Mouse (Mus musculus) urinary bladder, postnatal 10 days (tissue): ENCODE results near the gene Ncbp3.
"Not testable (repeated sequence)": the region's sequence is repeated elsewhere in the genome, so short reads cannot be mapped to it uniquely, and the experiment has no call there.

Source experiments
- DNase-seq: peaks from one replicate; pipeline ENCODE4 v3.0.0; 2022; ENCODE audit warnings: low spot score

Ncbp3 gene

DNA sequence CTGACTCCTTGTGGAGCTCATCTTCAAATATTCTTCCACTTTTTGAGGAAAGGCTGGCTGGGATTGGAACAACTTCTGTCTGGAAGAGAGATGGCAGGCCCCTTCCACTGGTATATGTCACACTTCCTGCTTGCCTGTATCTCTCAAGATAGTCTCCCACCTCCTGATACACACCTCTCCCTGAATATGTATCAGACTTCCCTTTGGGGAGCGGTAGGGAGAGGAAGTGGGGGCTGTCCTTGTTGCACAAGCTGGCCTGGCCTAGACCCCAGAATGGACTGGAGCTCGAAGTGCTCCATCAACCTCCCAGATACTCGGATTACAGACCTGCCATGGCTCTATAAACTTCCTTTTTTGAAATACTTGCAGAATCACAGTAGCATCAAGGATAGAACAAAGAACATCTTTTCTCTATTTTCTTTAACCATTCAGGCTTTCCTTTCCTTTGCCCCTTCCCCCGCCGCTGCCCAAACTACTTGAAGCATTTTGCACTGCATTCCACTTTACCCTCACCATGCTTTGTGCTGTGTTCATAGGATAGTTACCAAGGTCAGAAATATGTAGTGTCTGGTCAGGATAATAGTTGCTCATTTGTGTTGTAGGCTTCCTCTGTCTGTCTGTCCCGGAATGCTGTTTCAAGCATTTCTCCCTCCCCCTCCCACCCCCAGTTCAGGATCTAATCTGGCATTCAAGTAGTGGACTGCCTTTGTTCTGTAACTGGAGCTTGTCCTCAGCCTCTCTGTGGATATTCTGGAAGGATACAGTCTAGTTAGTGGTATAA lies 40.3 kb downstream of the Ncbp3 start:
- no peak for DNase-seq

DNA sequence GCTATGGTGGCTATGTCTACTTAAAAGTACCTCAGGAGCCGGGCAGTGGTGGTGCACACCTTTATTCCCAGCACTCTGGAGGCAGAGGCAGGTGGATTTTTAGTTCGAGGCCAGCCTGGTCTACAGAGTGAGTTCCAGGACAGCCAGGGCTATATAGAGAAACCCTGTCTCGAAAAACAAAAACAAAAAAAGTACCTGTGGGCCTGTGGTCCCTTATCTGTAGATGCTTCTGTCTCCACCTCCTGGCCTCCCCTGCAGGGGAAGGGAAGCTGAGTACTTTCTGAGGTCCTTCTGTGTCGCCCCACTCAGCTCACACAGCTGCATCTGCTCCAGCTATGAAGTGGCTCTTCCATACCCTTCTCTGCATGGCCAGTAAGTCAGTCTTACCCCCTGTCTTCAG lies 42.7 kb downstream of the Ncbp3 start, which contains the start of gene Itgae:
Itgae (plus strand) TSS at position 301 of the 400 bp plus-strand sequence.
- no peak for DNase-seq

DNA sequence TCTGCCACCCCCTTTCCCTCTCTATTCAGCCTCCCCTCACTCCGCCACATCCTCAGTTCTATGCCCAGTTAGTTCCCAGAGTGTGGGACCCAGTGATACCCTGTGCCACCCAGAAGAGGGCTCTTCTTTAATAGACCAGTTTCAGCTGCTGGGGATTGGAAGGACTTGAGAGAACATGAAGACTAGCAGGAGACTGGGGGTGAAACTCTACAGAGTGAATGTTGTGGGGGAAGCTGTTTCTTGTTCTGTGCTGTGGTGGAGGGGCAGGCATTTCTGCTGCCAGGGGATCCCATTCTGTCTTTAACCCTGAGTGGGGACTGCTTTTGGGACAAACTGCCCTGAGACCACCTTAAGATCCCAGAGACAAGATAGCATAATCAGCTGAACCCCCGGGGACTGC lies 43.2 kb downstream of the Ncbp3 start:
- DNase-seq: no peak

- DNase-seq: no peak
These were observed 44.5 kb downstream of the Ncbp3 start for GRCm38 (mm10) chr11:73092057-73092456.

DNA sequence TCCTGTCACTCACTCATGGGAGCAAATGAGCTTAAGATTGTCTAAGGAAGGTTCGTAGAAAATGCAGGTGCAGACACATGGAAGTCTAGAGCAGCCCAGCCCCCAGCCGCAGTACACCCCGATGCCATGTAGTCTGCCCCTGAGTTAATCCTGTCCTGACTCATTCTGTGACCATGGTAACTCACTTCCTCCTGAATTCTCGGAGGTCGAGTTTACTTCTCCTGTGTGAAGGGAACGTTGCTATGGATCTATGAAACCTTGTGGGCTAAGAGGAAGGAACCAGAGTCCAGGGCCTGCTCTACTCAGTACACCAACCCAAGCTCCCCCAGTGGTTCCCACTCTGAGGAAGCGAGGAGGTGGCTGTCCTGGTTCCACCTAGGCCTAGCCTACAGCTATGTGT lies 45.3 kb downstream of the Ncbp3 start:
- no peak for DNase-seq

DNA sequence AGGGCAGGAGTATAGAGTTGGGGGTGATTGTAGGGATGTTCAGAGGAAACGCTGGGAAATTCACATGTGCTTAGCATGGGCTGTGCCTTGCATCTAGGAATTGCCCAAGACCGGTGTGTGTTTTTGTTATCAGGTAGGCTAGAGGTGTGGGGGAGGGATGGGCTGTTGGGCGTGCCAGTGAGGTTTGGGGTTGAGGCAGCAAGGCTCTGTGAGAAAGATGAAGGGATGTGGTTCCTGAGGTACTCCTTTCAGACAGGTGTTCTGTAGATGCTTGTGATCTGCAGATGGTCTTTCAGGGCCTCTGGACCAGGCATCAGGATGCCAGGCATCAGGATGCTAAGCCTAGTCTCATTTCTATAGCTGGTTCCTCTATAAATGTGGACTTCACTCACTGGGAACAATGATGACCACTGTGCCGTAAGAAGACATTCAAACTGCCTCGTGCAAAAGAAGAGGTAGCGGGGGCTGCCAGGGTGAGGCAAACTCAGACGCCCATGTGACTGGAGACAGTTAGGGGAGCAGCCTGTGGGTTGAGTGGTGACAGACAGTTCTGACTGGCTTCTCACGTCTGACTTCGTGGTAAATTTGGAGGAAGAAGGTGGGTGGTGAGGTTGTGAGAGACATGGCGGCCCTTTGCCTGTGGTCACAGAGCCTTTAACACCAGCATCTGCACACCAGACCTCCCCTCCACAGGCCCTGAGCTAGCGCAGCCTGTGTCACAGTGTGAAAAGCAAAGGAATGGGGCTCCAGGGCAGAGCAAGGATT lies 46.8 kb downstream of the Ncbp3 start:
- DNase-seq: no peak

- no peak for DNase-seq
These were observed 51.3 kb downstream of the Ncbp3 start for GRCm38 (mm10) chr11:73098860-73099259.

DNA sequence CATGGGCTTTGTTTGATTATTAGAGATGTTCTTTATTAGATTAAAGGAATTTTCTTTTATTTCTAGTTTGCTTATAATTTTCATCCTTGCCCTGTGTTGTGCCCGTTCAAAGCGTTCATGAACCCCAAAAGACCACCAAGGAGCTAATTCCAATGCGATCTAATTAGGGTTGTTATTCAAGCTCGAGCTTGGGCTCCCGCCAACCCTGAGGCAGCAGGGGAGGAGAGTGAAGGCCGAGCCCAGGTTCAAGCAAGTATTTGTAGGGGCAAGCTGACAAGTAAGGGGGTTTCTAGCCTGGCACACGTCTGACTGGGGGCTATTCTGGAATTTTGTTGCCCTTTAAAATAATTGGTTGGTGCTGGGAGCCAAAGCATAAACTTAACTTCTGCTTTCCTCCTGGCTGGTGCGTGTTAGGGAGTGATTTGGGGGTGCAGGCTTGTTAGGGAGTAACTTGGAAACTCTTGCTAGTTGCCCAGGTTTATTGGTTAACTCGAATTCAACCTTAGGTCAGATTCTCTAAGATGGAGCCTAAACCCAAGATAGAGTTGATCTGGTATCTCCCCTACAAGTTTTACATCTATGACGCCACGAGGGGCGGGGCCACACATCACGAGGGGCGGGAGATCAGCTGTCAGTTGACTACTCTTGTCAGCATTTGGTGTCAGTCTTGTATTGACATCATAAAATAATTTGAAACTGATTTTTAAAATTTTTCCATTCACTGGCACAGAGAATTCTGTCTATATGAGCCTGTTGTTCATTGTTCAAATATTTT lies 52.6 kb downstream of the Ncbp3 start:
- DNase-seq: no peak

DNA sequence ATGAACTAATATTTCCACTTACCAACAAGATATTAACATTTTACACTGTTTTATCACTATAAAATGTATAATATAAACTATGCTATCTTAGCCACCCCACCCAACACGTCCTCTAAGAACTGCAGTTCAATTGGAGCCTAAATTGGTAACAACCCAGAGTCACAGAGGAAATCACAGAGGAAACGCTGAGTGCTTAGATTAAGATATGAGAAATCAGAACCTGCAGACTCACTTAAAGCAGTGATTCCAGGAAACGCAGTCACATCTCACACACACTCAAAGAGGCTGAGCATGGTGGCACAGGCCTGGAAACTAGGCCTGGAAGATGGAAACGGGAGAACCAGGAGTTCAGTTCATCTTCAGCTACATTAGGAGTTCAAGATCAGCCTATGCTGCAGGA lies 53.7 kb downstream of the Ncbp3 start:
- no peak for DNase-seq

- DNase-seq: no peak
These were observed 57.7 kb downstream of the Ncbp3 start for GRCm38 (mm10) chr11:73105246-73105645.

DNA sequence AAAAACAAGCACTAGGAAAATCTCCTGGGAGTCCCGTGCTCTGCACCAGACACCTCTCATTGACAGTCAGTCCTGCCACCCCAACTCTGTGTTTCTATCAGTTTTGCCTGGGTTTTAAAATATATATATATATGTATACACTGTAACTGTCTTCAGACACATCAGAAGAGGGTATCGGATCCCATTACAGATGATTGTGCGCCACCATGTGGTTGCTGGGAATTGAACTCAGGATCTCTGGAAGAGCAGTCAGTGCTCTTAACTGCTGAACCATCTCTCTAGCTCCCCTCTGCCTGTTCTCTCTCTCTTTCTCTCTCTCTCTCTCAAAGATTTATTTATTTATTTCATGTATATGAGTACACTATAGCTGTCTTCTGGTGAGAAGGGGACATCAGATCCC lies 59.8 kb downstream of the Ncbp3 start:
- not testable (repeated sequence) for DNase-seq

GRCm38 (mm10) chr11:73108195-73108897 lies 60.8 kb downstream of the Ncbp3 start:
- no peak for DNase-seq

DNA sequence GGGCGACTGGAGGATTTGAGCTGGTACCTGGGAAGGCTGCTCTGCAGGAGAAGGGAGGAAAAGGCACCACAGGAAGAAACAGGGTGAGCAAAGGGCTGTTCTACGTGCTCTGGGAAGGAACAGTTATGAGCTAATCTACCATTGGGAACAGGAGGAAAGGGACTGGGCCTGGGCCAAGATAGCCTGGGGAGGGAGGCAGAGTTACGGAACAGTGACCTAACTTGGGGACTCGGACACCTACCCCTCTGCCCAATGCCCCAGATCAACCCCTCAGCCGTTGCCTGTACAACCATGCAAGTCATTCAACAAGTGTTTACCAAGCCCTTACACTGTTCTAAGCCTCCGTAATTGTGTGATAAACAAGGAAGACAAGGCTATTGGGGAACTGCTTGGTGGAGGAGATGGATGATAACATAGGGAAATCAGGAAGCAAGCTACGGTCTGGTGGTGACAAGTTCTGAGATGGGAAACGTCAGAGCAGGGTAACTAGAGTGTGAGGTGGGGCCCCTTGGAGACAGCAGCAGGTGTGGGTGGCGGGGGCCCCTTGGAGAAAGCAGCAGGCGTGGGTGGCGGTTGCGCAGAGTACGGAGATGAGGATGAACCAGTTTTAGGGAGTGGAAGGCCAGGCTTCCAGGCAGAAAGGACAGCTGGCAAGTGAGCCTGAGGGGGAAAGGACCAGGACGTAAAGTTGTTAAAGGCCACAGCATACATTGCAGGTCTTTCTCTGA lies 61.5 kb downstream of the Ncbp3 start:
- no peak for DNase-seq

DNA sequence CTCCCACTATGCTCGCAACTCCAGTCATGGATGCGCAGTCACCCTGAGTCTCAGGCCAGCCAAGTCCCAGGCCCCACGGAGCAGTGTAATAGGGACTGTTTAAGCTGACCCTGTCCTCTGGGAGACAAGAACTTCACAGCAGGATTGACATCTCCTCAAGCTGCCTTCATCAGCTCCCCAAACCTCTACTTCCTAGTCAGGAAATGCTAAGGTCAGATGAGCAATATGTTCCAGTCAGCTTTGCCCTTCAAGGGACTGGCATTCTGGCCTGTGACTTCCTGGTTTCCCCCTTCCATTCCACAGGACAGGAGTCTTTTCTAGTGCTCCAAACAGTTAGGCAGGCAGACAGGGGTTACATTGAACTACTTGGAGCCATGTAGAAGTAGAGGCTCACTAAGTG lies 62.4 kb downstream of the Ncbp3 start:
- DNase-seq: no peak

GRCm38 (mm10) chr11:73111414-73111813 lies 63.8 kb downstream of the Ncbp3 start:
- DNase-seq: no peak

GRCm38 (mm10) chr11:73126495-73126894 lies 78.9 kb downstream of the Ncbp3 start:
- no peak for DNase-seq

DNA sequence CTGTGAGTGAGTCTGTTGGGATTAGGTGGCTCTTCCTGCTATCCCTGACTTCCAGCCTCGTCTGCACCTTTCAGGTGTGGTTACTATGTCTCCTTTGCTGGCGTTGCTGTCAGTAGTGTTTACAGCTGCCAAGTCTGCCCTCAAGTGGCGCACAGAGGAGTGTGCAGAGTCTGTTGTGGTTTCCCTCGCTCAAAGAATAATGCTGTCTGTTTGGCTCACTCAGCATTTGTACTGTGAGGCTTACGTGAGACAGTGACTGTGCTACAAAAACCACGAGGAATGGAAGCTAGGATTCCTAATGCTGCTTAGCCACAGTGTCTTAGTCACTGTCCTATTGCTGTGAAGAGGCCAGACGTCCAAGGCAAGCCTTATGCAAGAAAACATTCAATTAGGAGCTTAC lies 83.4 kb downstream of the Ncbp3 start:
- no peak for DNase-seq

DNA sequence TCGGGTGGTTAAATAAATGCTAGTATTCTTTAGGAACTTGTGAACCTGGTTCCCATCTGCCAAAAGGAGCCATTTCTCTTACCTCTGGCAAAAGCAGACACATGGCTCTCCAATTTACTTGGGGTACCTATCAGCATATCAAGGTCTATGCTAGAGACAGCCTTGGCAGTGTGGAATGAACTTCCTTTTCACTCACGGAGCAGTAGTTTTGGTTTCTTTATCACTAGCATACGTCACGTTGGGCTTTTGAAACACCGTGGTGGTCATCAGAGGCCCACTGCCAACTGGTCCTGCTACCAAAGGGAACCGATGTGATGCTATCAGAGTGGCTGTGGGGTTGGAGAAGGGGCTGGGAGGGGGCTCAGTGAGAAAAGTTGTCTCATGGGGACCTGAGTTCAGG lies 85.4 kb downstream of the Ncbp3 start:
- no peak for DNase-seq

DNA sequence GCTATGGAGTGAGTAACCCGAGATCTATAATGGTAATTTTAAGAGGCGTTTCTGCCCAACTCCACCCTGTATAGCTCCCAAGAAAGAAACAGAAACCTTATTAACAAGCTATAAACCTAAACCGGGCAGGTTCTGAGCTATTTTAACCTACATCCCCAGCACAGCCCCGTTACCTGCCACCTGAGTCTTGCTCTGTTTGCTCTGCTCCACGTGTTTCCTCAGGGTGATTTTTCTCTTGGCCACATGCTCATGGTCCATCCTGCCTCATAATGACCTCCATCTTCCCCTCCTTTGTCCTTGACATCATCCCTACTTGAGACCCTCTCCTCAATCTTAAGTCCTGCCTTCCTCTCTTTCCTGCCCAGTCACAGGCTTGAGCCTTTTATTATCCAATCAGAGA lies 86.6 kb downstream of the Ncbp3 start:
- no peak for DNase-seq

DNA sequence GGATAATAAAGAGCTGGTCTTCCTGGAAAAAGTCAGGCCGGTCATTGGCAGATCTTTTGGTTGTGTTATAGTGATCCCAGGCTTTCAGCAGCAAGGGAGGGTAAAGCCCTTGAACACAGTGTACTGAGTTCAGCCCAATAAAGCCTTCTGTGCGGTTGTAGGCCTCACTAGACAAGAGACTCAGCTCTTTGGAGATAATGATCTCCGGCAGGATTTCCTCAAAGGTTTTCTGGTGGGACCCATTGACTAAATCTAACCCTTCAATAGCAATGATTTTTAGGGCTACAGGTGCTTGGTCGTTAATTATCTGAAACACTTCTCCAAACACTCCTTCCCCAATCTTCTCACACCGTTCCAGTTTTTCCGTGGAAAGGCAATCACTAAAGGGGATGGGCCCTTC lies 89.0 kb downstream of the Ncbp3 start:
- no peak for DNase-seq

GRCm38 (mm10) chr11:73137116-73137515 lies 89.5 kb downstream of the Ncbp3 start:
- no peak for DNase-seq
